Mouse (Mus musculus) liver, embryonic 11.5 days (tissue): ENCODE results near the gene Rora. TPM values are rescaled to one million over a fixed set of nuclear protein-coding genes. Genes with fewer than 3 reads are reported as not detected.

Experiments
- ATAC-seq: fragments of 200-750 bp; cut with Nextera tagmentation; replicated peaks from 2 replicates; pipeline ENCODE4 v1.8.0; 2017; ENCODE audit warnings: moderate number of reproducible peaks, mild to moderate bottlenecking, moderate TSS enrichment, moderate library complexity; ENCODE audit not compliant: low FRiP score
- DNase-seq: peaks from one replicate; pipeline ENCODE4 v3.0.0-alpha.2; 2017; ENCODE audit warnings: low spot score
- H3K27ac ChIP-seq: fragments of 300-500 bp; sonication (generic); 2 replicates; pipeline ENCODE4 v1.5.1; 2014; ENCODE audit warnings: mild to moderate bottlenecking, low read depth, low read length, control low read depth
- H3K27me3 ChIP-seq: fragments of 300-500 bp; sonication (generic); replicated peaks from 2 replicates; pipeline ENCODE4 v1.6.1; 2014; ENCODE audit warnings: low read length, mixed read lengths; ENCODE audit not compliant: control insufficient read depth, insufficient read depth
- H3K36me3 ChIP-seq: fragments of 300-500 bp; sonication (generic); 2 replicates; pipeline ENCODE4 v1.6.1; 2014; ENCODE audit warnings: mild to moderate bottlenecking, low read length, moderate library complexity, mixed read lengths; ENCODE audit not compliant: control insufficient read depth, insufficient read depth
- H3K4me1 ChIP-seq: fragments of 300-500 bp; sonication (generic); replicated peaks from 2 replicates; pipeline ENCODE4 v1.6.1; 2014; ENCODE audit warnings: low read length, mixed read lengths; ENCODE audit not compliant: control insufficient read depth, insufficient read depth
- H3K4me2 ChIP-seq: fragments of 300-500 bp; sonication (generic); 2 replicates; pipeline ENCODE4 v1.6.1; 2014; ENCODE audit warnings: mild to moderate bottlenecking, control low read depth, moderate library complexity
- H3K4me3 ChIP-seq: fragments of 300-500 bp; sonication (generic); 2 replicates; pipeline ENCODE4 v1.5.1; 2014; ENCODE audit warnings: low read depth, low read length, control low read depth
- H3K9ac ChIP-seq: fragments of 300-500 bp; sonication (generic); 2 replicates; pipeline ENCODE4 v1.6.1; 2014; ENCODE audit warnings: low read depth, low read length, control low read depth
- H3K9me3 ChIP-seq: fragments of 300-500 bp; sonication (generic); 2 replicates; pipeline ENCODE4 v1.6.1; 2016; ENCODE audit warnings: low read length, inconsistent platforms, mixed read lengths; ENCODE audit not compliant: control insufficient read depth
- WGBS: fragments of 180-500 bp; shearing (Covaris S2); extraction: QIAGEN DNeasy Blood & Tissue Kit; methylation state at CpG from one replicate; pipeline ENCODE4 v1.1.7; 2014; 5-methylcytosine and 5-hydroxymethylcytosine counted together
- polyA plus RNA-seq: library from polyadenylated mRNA; unstranded; fragments of >200 nt; fragmentation: Nextera tagmentation; extraction: Ambion mirVana; gene quantifications from 2 replicates; pipeline ENCODE4 v1.2.1, GENCODE M21; 2014

The Rora gene
- polyA plus RNA-seq, 1 experiment from 2014 or later, result 4.3 TPM

DNA sequence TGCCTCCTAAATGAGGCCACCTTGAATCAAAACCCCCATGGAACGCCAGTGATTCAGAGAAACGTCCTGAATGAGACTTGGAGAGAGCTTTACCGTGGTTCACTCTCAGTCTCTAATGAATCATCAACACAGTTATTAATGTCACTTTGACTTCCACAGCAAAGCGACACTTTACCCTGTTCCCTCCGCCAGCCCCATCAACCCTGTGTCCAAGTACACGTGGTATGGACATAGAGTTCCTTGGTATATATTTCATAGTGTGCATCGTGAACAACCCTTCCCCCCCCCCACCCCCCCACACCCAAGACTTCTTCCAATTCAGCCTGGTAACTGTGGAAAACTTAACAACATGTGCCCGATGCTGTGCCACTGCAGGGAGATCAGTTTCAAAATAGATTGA lies 397.3 kb downstream of the Rora start:
- no peak for ATAC-seq
- Histone ChIP-seq H3K4me1 (no peaks in the 10 kb centered on the region), H3K27ac (no peak overlapping the region), H3K4me3 (no peak overlapping the region), H3K9ac (no peak overlapping the region), H3K36me3 (no peaks in the 10 kb centered on the region), H3K4me2 (no peak overlapping the region), H3K27me3 (no peaks in the 10 kb centered on the region), H3K9me3 (no peaks in the 10 kb centered on the region)
- WGBS, result 81% methylated on average over 8 of the region's 8 CpGs
- DNase-seq, result no peak

DNA sequence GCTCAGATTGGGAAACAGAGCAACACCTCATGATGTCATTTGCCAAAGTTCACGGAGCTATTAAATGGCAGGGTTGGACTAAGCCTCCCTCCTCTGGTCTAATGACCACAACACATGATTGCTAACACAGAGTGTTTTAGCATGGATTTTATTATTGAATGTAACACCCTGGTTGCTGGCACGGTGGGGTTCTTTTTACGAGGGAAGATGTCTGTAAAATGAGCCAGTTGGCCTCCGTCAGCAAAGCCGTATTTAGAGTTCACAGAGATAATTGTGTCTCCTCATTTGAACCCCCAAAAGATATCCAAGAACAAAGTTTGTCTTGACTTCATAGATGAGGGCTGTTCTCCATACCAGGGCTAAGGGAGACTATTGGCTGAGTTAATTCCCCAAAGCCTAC lies 398.3 kb downstream of the Rora start:
- Histone ChIP-seq H3K4me1 (no peaks in the 10 kb centered on the region), H3K9me3 (no peaks in the 10 kb centered on the region), H3K4me2 (no peak overlapping the region), H3K9ac (no peak overlapping the region), H3K4me3 (no peak overlapping the region), H3K27me3 (no peaks in the 10 kb centered on the region), H3K27ac (no peak overlapping the region), H3K36me3 (no peaks in the 10 kb centered on the region)
- DNase-seq (no peak), ATAC-seq (no peak)
- WGBS, result 83% methylated on average over 5 of the region's 5 CpGs

DNA sequence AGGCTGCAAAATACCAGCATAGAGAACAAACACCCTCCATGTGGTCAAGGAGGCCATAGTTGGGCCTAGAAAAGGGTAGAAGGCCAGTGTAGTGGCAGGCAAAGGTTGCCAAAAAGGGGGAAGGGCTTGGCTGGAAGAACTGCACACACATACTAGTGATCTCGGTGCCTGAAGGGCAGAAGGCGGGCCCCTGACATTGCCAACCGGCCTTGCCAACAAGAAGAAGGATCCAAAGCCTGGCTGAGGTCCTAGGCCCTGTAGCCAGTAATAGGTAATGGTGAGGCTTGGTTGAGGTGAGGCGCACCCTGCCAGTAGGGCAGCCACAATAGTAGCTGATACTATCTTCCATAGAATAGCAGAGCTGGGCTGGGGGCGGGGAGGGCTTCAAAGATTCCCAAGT lies 401.7 kb downstream of the Rora start:
- Histone ChIP-seq H3K4me2 (no peak overlapping the region), H3K27me3 (no peaks in the 10 kb centered on the region), H3K9ac (no peak overlapping the region), H3K4me3 (no peak overlapping the region), H3K36me3 (no peaks in the 10 kb centered on the region), H3K27ac (no peak overlapping the region), H3K4me1 (no peaks in the 10 kb centered on the region), H3K9me3 (no peaks in the 10 kb centered on the region)
- 89% methylated on average over 5 of the region's 5 CpGs for WGBS
- DNase-seq (no peak), ATAC-seq (no peak)

DNA sequence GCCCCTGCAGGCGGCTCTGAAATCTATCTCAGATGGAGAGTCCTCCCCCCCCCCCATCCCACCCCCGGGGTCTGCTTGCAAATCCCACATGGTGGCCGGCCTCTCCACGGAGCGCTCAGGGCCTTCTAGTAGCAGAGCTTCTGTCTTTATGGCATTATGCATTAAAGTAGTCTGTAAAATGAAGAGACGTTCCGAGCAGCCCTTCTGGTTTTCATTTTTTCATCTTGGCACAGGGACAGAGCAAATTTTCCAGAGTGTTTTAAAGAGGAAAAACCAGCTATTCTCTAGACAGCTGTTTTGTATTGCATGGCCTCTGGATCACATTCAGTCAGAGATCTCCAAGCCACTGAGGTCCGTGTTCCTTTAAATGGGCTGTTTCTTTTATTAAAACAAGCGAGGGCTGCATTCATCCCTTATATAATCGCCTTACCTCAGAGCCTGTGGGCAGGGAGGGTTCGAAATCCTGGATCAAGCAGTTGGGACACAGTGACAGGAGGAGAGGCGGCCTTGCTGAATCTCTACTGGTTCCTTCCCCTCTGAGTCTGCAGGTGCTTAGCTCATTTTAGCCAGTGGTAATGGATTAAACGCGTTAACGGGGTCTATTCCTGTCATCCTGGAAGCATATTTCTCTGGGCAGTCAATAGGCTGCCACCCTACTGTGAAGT lies 417.7 kb downstream of the Rora start:
- no peak for ATAC-seq
- Histone ChIP-seq H3K4me1 (no peaks in the 10 kb centered on the region), H3K4me3 (no peak overlapping the region), H3K27me3 (no peaks in the 10 kb centered on the region), H3K9ac (no peak overlapping the region), H3K4me2 (no peak overlapping the region), H3K36me3 (no peaks in the 10 kb centered on the region), H3K27ac (no peak overlapping the region), H3K9me3 (no peaks in the 10 kb centered on the region)
- whole genome bisulfite sequencing, result 74% methylated on average over 15 of the region's 15 CpGs
- DNase-seq, result no peak

DNA sequence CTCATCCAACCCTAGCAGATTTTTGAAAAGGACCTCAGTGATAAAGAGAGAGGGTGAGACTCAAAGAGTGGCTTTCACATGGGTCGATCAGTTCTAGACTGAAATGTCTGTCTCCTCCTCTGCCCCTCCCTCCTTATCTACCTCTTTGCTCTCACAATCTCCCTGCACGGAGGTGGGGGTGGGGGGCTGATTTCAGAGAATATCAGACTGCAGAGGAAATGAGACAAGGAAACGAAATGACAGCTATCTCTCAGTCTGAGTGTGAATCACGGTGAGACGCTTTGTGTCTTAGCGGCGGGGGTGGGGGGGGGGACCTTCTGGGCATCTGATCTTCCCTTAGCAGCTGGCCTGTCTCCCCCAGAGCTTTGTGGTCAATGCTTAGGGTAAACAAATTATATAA lies 419.7 kb downstream of the Rora start:
- no peak for DNase-seq
- no peak overlapping the region for H3K4me3 ChIP-seq
- H3K9ac ChIP-seq, result no peak overlapping the region
- H3K36me3 ChIP-seq, result no peaks in the 10 kb centered on the region
- no peak for ATAC-seq
- no peaks in the 10 kb centered on the region for H3K4me1 ChIP-seq
- no peak overlapping the region for H3K4me2 ChIP-seq
- WGBS, result 37% methylated on average over 7 of the region's 7 CpGs
- H3K9me3 ChIP-seq, result no peaks in the 10 kb centered on the region
- no peak overlapping the region for H3K27ac ChIP-seq
- H3K27me3 ChIP-seq, result no peaks in the 10 kb centered on the region

DNA sequence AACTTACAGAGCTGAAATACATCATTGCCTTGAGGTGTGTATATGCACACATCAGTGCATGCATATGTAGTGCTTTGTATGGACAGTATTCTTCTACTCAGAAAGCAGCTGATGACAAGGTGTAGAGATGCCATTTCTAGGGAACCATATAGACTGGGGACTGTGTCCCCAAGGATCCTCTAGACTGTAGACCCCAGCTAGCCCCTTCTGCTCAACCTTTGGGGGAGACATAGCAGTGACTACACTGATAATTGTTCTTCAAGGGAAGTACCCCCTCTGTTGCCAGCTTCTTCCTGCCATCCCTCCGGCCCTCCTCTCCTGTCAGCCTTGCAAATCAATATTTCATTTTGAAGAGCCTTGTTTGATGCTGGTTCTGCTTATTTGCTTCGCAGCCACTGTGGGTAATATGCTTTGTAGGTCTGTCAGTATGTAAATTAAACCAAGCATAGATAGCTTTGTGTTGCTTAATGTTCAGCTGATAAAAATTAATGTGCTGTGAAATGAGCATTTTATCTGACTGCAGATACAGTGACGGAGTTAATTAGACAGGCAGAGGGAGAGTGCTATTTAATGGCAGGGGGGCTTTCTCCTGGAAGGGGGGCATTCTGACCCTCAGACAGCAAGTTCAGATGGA lies 430.6 kb downstream of the Rora start:
- no peak overlapping the region for H3K4me2 ChIP-seq
- H3K4me1 ChIP-seq, result peaks cover 13% of the 10 kb centered on the region
- no peak for DNase-seq
- no peaks in the 10 kb centered on the region for H3K9me3 ChIP-seq
- H3K4me3 ChIP-seq, result no peak overlapping the region
- no peak overlapping the region for H3K9ac ChIP-seq
- H3K27me3 ChIP-seq, result no peaks in the 10 kb centered on the region
- no peaks in the 10 kb centered on the region for H3K36me3 ChIP-seq
- no peak for ATAC-seq
- no peak overlapping the region for H3K27ac ChIP-seq
- 57% methylated on average over 3 of the region's 3 CpGs for WGBS

DNA sequence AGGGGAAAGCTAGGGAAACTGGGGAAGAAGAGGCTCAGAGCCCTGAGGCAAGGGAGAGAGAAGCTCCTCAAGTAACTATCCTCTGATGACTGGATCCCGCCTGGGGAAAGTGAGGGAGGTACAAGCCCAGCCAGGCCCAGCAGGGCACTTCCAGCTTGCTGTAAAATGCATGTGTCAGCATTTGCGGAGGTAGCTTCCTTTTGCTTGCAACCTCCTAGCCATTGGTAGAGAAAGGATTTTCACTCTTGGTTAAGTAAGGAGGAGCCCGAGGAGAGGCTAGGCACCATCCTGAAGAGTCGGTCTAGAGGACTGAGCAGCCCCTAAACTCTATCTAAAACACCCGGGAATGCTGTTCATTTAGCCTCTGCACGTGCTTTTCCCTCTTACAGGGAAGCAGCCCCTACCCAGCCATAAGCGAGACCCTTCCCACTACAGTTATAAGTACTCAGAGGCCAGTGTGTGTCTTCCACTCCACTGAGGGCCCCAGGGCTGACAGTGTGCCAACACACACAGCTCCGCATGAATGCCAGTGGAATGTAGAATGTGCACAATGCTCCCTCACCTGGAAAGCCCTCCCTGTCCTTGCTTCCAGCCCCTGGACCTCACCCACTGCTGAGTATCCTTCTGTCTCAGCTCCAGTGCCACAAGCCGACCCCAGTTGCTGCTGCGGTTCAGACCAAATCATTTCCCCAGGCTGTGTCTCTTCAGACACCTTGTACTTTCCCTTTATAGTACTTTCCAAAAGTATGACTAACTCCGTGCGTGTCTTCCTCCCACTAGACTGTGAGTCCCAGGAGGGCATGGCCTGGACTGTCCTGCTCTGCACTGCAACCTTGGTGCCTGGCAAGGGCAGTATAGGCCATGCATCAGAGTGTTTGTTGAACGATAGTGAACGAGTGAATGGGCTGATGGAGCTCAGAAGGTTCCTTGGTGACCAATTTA lies 431.4 kb downstream of the Rora start:
- Histone ChIP-seq H3K9me3 (no peaks in the 10 kb centered on the region), H3K4me1 (peaks cover 13% of the 10 kb centered on the region), H3K27me3 (no peaks in the 10 kb centered on the region), H3K27ac (0 out of 2 replicates have a peak overlapping the region, but pooled peaks have one; percentile 13), H3K4me3 (no peak overlapping the region), H3K9ac (no peak overlapping the region), H3K4me2 (no peak overlapping the region), H3K36me3 (no peaks in the 10 kb centered on the region)
- 72% methylated on average over 14 of the region's 14 CpGs for WGBS
- DNase-seq, result no peak
- no peak for ATAC-seq

DNA sequence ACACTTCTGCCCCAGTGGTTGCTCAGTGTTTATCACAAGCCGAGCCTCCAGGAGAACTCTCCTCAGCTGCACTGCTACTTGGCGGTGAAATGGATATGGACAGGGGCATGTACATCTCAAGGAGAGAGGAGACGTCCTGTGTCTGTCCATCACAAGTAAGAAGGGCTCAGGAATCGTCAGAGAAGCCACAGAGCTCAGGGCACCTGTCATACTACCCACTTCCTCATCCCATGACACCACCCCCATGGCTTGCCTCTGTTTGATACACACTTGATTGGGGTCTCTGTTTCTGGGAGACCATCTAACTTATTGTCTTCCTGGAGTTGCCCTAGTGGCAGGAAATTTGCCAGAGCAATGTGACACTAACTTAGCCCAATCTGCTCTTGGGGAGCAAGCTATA lies 433.3 kb downstream of the Rora start:
- Histone ChIP-seq H3K27me3 (no peaks in the 10 kb centered on the region), H3K4me3 (no peak overlapping the region), H3K36me3 (no peaks in the 10 kb centered on the region), H3K9me3 (no peaks in the 10 kb centered on the region), H3K4me2 (no peak overlapping the region), H3K4me1 (peaks cover 13% of the 10 kb centered on the region), H3K9ac (no peak overlapping the region), H3K27ac (no peak overlapping the region)
- ATAC-seq (0 out of 2 replicates have a peak, but pooled peaks have one; percentile 29), DNase-seq (no peak)
- WGBS, result 74% methylated on average over 4 of the region's 4 CpGs
